Mouse (Mus musculus): ENCODE results near the gene Kcnk10. TPM values are rescaled to one million over a fixed set of nuclear protein-coding genes. Genes with fewer than 3 reads are reported as not detected.

Gene Kcnk10
- polyA plus RNA-seq, 1 experiment: 0.32 TPM

- no peak overlapping the region for H3K4me3 ChIP-seq (ENCODE audit: low read depth, low read length)
- H3K4me1 ChIP-seq (ENCODE audit: control insufficient read depth, insufficient read depth, insufficient read length, low read length): no peaks in the 10 kb centered on the region
- TF ChIP-seq POLR2A (IDR thresholded peaks at IDR 0.05; ENCODE audit: low read depth, low read length): no peak
- TF ChIP-seq CTCF (IDR thresholded peaks at IDR 0.05; ENCODE audit: extremely low read depth, insufficient read length, insufficient replicate concordance, low read depth, low read length): no peak
- no peaks in the 10 kb centered on the region for H3K27me3 ChIP-seq (ENCODE audit: control insufficient read depth, insufficient read depth, low read length)
- 80% methylated on average over 3 of the region's 3 CpGs for WGBS
- H3K27ac ChIP-seq (ENCODE audit: insufficient read depth, low read depth, low read length): no peak overlapping the region
- no peaks in the 10 kb centered on the region for H3K36me3 ChIP-seq (ENCODE audit: control insufficient read depth, insufficient read depth, low read length)
Measured at GRCm38 (mm10) chr12:98470097-98470496, 108.0 kb downstream of the Kcnk10 start.

GRCm38 (mm10) chr12:98467793-98468192 lies 110.3 kb downstream of the Kcnk10 start:
- Histone ChIP-seq H3K36me3 (ENCODE audit: control insufficient read depth, insufficient read depth, low read length) (no peaks in the 10 kb centered on the region), H3K27ac (ENCODE audit: insufficient read depth, low read depth, low read length) (no peak overlapping the region), H3K27me3 (ENCODE audit: control insufficient read depth, insufficient read depth, low read length) (no peaks in the 10 kb centered on the region), H3K4me1 (ENCODE audit: control insufficient read depth, insufficient read depth, insufficient read length, low read length) (no peaks in the 10 kb centered on the region), H3K4me3 (ENCODE audit: low read depth, low read length) (no peak overlapping the region)
- TF ChIP-seq CTCF (IDR thresholded peaks at IDR 0.05; ENCODE audit: extremely low read depth, insufficient read length, insufficient replicate concordance, low read depth, low read length): no peak
- TF ChIP-seq POLR2A (IDR thresholded peaks at IDR 0.05; ENCODE audit: low read depth, low read length): no peak
- WGBS: 94% methylated on average over 4 of the region's 4 CpGs

- 48% methylated on average over 3 of the region's 3 CpGs for WGBS
- no peak overlapping the region for H3K27ac ChIP-seq (ENCODE audit: insufficient read depth, low read depth, low read length)
- no peaks in the 10 kb centered on the region for H3K27me3 ChIP-seq (ENCODE audit: control insufficient read depth, insufficient read depth, low read length)
- no peaks in the 10 kb centered on the region for H3K36me3 ChIP-seq (ENCODE audit: control insufficient read depth, insufficient read depth, low read length)
- H3K4me1 ChIP-seq (ENCODE audit: control insufficient read depth, insufficient read depth, insufficient read length, low read length): peaks cover 5% of the 10 kb centered on the region; the same call in 1 of the 2 replicates
- no peak for TF ChIP-seq POLR2A (IDR thresholded peaks at IDR 0.05; ENCODE audit: low read depth, low read length)
- peak; percentile 71; the same call in 1 of the 2 replicates for TF ChIP-seq CTCF (IDR thresholded peaks at IDR 0.05; ENCODE audit: extremely low read depth, insufficient read length, insufficient replicate concordance, low read depth, low read length)
- no peak overlapping the region for H3K4me3 ChIP-seq (ENCODE audit: low read depth, low read length)
Measured at GRCm38 (mm10) chr12:98459889-98460288, 118.2 kb downstream of the Kcnk10 start.

- TF ChIP-seq POLR2A (IDR thresholded peaks at IDR 0.05; ENCODE audit: low read depth, low read length) (no peak), CTCF (IDR thresholded peaks at IDR 0.05; ENCODE audit: extremely low read depth, insufficient read length, insufficient replicate concordance, low read depth, low read length) (no peak)
- Histone ChIP-seq H3K4me1 (ENCODE audit: control insufficient read depth, insufficient read depth, insufficient read length, low read length) (peaks cover 5% of the 10 kb centered on the region; the same call in 1 of the 2 replicates), H3K27ac (ENCODE audit: insufficient read depth, low read depth, low read length) (no peak overlapping the region), H3K36me3 (ENCODE audit: control insufficient read depth, insufficient read depth, low read length) (no peaks in the 10 kb centered on the region), H3K4me3 (ENCODE audit: low read depth, low read length) (no peak overlapping the region), H3K27me3 (ENCODE audit: control insufficient read depth, insufficient read depth, low read length) (no peaks in the 10 kb centered on the region)
- WGBS: 92% methylated on average over 4 of the region's 4 CpGs
Measured at GRCm38 (mm10) chr12:98458944-98459343, 119.2 kb downstream of the Kcnk10 start.

GRCm38 (mm10) chr12:98458516-98458915 lies 119.6 kb downstream of the Kcnk10 start:
- TF ChIP-seq CTCF (IDR thresholded peaks at IDR 0.05; ENCODE audit: extremely low read depth, insufficient read length, insufficient replicate concordance, low read depth, low read length) (no peak), POLR2A (IDR thresholded peaks at IDR 0.05; ENCODE audit: low read depth, low read length) (no peak)
- H3K4me1 ChIP-seq (ENCODE audit: control insufficient read depth, insufficient read depth, insufficient read length, low read length): peaks cover 5% of the 10 kb centered on the region; the same call in 1 of the 2 replicates
- no peaks in the 10 kb centered on the region for H3K36me3 ChIP-seq (ENCODE audit: control insufficient read depth, insufficient read depth, low read length)
- H3K4me3 ChIP-seq (ENCODE audit: low read depth, low read length): no peak overlapping the region
- H3K27me3 ChIP-seq (ENCODE audit: control insufficient read depth, insufficient read depth, low read length): no peaks in the 10 kb centered on the region
- WGBS: 84% methylated on average over 5 of the region's 5 CpGs
- H3K27ac ChIP-seq (ENCODE audit: insufficient read depth, low read depth, low read length): no peak overlapping the region

GRCm38 (mm10) chr12:98453161-98453560 lies 124.9 kb downstream of the Kcnk10 start:
- H3K36me3 ChIP-seq (ENCODE audit: control insufficient read depth, insufficient read depth, low read length): no peaks in the 10 kb centered on the region
- no peaks in the 10 kb centered on the region for H3K27me3 ChIP-seq (ENCODE audit: control insufficient read depth, insufficient read depth, low read length)
- no peak overlapping the region for H3K4me3 ChIP-seq (ENCODE audit: low read depth, low read length)
- 76% methylated on average over 17 of the region's 17 CpGs for WGBS
- H3K4me1 ChIP-seq (ENCODE audit: control insufficient read depth, insufficient read depth, insufficient read length, low read length): peaks cover 13% of the 10 kb centered on the region; the same call in 1 of the 2 replicates
- no peak for TF ChIP-seq POLR2A (IDR thresholded peaks at IDR 0.05; ENCODE audit: low read depth, low read length)
- no peak for TF ChIP-seq CTCF (IDR thresholded peaks at IDR 0.05; ENCODE audit: extremely low read depth, insufficient read length, insufficient replicate concordance, low read depth, low read length)
- no peak overlapping the region for H3K27ac ChIP-seq (ENCODE audit: insufficient read depth, low read depth, low read length)

- H3K4me3 ChIP-seq (ENCODE audit: low read depth, low read length): no peak overlapping the region
- TF ChIP-seq CTCF (IDR thresholded peaks at IDR 0.05; ENCODE audit: extremely low read depth, insufficient read length, insufficient replicate concordance, low read depth, low read length) (no peak), POLR2A (IDR thresholded peaks at IDR 0.05; ENCODE audit: low read depth, low read length) (no peak)
- WGBS: 34% methylated on average over 7 of the region's 7 CpGs
Measured at GRCm38 (mm10) chr12:98452646-98453045, 125.5 kb downstream of the Kcnk10 start.

More at GRCm38 (mm10) chr12:98452646-98453045, 125.5 kb downstream of the Kcnk10 start:
- Histone ChIP-seq H3K36me3 (ENCODE audit: control insufficient read depth, insufficient read depth, low read length) (no peaks in the 10 kb centered on the region), H3K27me3 (ENCODE audit: control insufficient read depth, insufficient read depth, low read length) (no peaks in the 10 kb centered on the region), H3K27ac (ENCODE audit: insufficient read depth, low read depth, low read length) (no peak overlapping the region), H3K4me1 (ENCODE audit: control insufficient read depth, insufficient read depth, insufficient read length, low read length) (peaks cover 13% of the 10 kb centered on the region; the same call in 1 of the 2 replicates)

Data from small intestine, adult 2 months (tissue).